Mouse (Mus musculus) heart, adult 18-20 months (tissue): ENCODE measurements around the gene Knstrn. TPM values are rescaled to one million over a fixed set of nuclear protein-coding genes. Genes with fewer than 3 reads are reported as not detected.

Source experiments
- DNase-seq, 2 experiments: peaks; one replicate each; pipeline ENCODE4 v3.0.0; 2021 to 2022; ENCODE audit warnings: mixed read lengths in 1 of 2
- total RNA-seq, 2 experiments: library from RNA; stranded (reverse); gene quantifications; 2 replicates each; pipeline ENCODE4 v1.2.3; 2021

Gene Knstrn
- total RNA-seq, 2 experiments from 2014 or later, result 0.85 to 1.6 TPM

GRCm38 (mm10) chr2:118861454-118862339, 47.9 kb downstream of the Knstrn start, which contains the start of gene Ivd:
Ivd (plus strand) TSS chr2:118861954.
- DNase-seq, result peak; percentile 95 to 97

- DNase-seq, result no peak
Measured at GRCm38 (mm10) chr2:118862340-118862675, 48.5 kb downstream of the Knstrn start.

GRCm38 (mm10) chr2:118870601-118871000, 56.8 kb downstream of the Knstrn start:
- no peak for DNase-seq

- DNase-seq, result no peak
Measured at GRCm38 (mm10) chr2:118871032-118871431, 57.2 kb downstream of the Knstrn start.

- peak; percentile 37 to 65 for DNase-seq
Measured at GRCm38 (mm10) chr2:118873018-118873417, 59.2 kb downstream of the Knstrn start.

GRCm38 (mm10) chr2:118873890-118874430, 60.2 kb downstream of the Knstrn start:
- DNase-seq, result no peak

- DNase-seq, result no peak
Measured at GRCm38 (mm10) chr2:118875316-118875715, 61.5 kb downstream of the Knstrn start.

GRCm38 (mm10) chr2:118876453-118876852, 62.6 kb downstream of the Knstrn start:
- DNase-seq, result no peak

GRCm38 (mm10) chr2:118881019-118881418, 67.2 kb downstream of the Knstrn start:
- DNase-seq, result peak; percentile 53 to 61

- DNase-seq, result no peak
Measured at GRCm38 (mm10) chr2:118881956-118882355, 68.2 kb downstream of the Knstrn start.

GRCm38 (mm10) chr2:118882840-118883679, 69.3 kb downstream of the Knstrn start:
- DNase-seq, result peak; percentile 84 to 96

- DNase-seq, result no peak
Measured at GRCm38 (mm10) chr2:118887440-118887839, 73.6 kb downstream of the Knstrn start.

GRCm38 (mm10) chr2:118887845-118888548, 74.2 kb downstream of the Knstrn start:
- peak in 1 of 2 experiments; percentile 45 for DNase-seq

- DNase-seq, result no peak
Measured at GRCm38 (mm10) chr2:118891173-118891572, 77.4 kb downstream of the Knstrn start.

GRCm38 (mm10) chr2:118895990-118896913, 82.4 kb downstream of the Knstrn start:
- peak; percentile 49 to 63 for DNase-seq

- DNase-seq, result peak; percentile 20 to 42
Measured at GRCm38 (mm10) chr2:118896914-118897291, 83.1 kb downstream of the Knstrn start.

GRCm38 (mm10) chr2:118897392-118897791, 83.6 kb downstream of the Knstrn start:
- no peak for DNase-seq

- DNase-seq, result no peak
Measured at GRCm38 (mm10) chr2:118897808-118898207, 84.0 kb downstream of the Knstrn start.

GRCm38 (mm10) chr2:118898771-118899170, 85.0 kb downstream of the Knstrn start:
- no peak for DNase-seq

- DNase-seq, result no peak
Measured at GRCm38 (mm10) chr2:118899306-118899705, 85.5 kb downstream of the Knstrn start.
